18 mouse cellular contexts compared by ENCODE assay signal in the genomic region with DNA sequence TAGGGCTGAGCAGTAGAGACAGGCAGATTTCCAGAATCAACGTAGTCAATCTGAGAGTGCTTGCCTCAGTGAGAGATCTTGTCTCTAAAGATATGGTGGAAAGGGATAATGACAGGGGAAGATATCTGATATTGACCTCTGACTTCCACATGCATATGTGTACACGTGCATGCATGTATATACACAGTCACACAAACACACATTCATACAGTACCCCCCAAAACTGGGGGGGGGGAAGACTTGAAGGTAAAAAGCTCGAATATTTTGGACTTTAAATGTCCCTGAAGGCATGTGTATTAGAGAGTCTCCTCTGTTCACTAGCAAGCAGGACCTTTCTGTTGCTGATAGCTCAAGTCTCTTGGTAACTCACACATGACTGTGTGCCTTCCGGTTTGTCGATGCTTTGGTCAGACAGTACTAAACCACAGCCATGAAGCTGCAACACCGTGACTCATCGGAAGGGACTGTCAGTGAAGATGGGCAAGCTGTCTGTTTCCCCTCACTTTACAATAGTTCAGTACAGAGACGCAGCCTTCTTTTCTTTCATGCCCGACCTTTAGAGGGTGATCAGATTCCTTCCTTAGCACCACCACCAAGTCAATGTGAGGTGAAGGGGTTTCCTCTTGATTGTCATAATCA. TPM values are rescaled to one million over a fixed set of nuclear protein-coding genes. Genes with fewer than 3 reads are reported as not detected.
DNase-seq lines count a peak whose midpoint lies in the region; ATAC-seq lines count a peak whose summit lies in the region.
"Had no signal": no experiment of that assay in that cellular context is flagged by ENCODE, and none has a peak within 500 bp of the region (broad histone marks: within the 10 kb centered on the region; RNA-seq: fewer than 3 reads in every experiment).

No protein-coding gene starts in this region.

- no peak overlapping the region for H3K4me3 ChIP-seq in heart, embryonic 11.5 days (ENCODE audit: low read depth, low read length)
- H3K4me3 ChIP-seq: limb, embryonic 15.5 days; midbrain, embryonic 10.5 days; neural tube, embryonic 12.5 days had no signal

- no peaks in the 10 kb centered on the region for H3K36me3 ChIP-seq in heart, embryonic 11.5 days (ENCODE audit: control insufficient read depth, insufficient read depth, low read length)
- H3K36me3 ChIP-seq: limb, embryonic 15.5 days; midbrain, embryonic 10.5 days; neural tube, embryonic 12.5 days had no signal

- no peaks in the 10 kb centered on the region for H3K4me1 ChIP-seq in heart, embryonic 11.5 days (ENCODE audit: control insufficient read depth, insufficient read depth, low read length)

- peak; percentile 50 for DNase-seq in adrenal gland, postnatal 14 days
- no peak for DNase-seq in adrenal gland, adult 8-10 months
- peak; percentile 12 for DNase-seq in CD4-positive helper T cell, adult 2 months (ENCODE audit: low read depth, low spot score)
- no peak for DNase-seq in urinary bladder, postnatal 4 days (ENCODE audit: low spot score in 2 of 2)
- DNase-seq in layer of hippocampus, postnatal 36 days = no peak
- DNase-seq: embryo, embryonic 11 days; heart, adult 11 months; heart, postnatal 14 days; thymus, adult 18-20 months had no signal

- no peak overlapping the region for H3K9ac ChIP-seq in heart, embryonic 11.5 days (ENCODE audit: low read depth, low read length)
- H3K9ac ChIP-seq: limb, embryonic 15.5 days; neural tube, embryonic 12.5 days had no signal

- no peaks in the 10 kb centered on the region for H3K9me3 ChIP-seq in heart, embryonic 11.5 days (replicated peaks; ENCODE audit: control insufficient read depth, low read length)
- H3K9me3 ChIP-seq: limb, embryonic 15.5 days; midbrain, embryonic 10.5 days; neural tube, embryonic 12.5 days had no signal

- WGBS in heart, embryonic 11.5 days (ENCODE audit: insufficient replicate concordance) = 69% methylated on average over 9 of the region's 9 CpGs

- no peaks in the 10 kb centered on the region for H3K27me3 ChIP-seq in heart, embryonic 11.5 days (ENCODE audit: control insufficient read depth, insufficient read depth, low read length)
- H3K27me3 ChIP-seq: limb, embryonic 15.5 days; neural tube, embryonic 12.5 days had no signal

- H3K27ac ChIP-seq in heart, embryonic 11.5 days (ENCODE audit: low read depth, low read length) = no peak overlapping the region
- H3K27ac ChIP-seq: limb, embryonic 15.5 days; midbrain, embryonic 10.5 days; neural tube, embryonic 12.5 days had no signal

- peak; percentile 86 for ATAC-seq in common myeloid progenitor, adult 5-6 weeks (replicated peaks; ENCODE audit: low read depth, poor library complexity, severe bottlenecking)
- peak; percentile 88 for ATAC-seq in megakaryocyte progenitor cell, adult 5-6 weeks (replicated peaks; ENCODE audit: poor library complexity)
- no peak for ATAC-seq in heart, embryonic 11.5 days (replicated peaks; ENCODE audit: insufficient number of reproducible peaks, low FRiP score, low TSS enrichment)
- ATAC-seq: intestine, embryonic 16.5 days had no signal

- no peak overlapping the region for H3K4me2 ChIP-seq in heart, embryonic 11.5 days
- H3K4me2 ChIP-seq: limb, embryonic 15.5 days; neural tube, embryonic 12.5 days had no signal

RNA-seq across cellular contexts. Expression of a gene that starts 37.2 kb away (rescaled TPM):
- total RNA-seq in adrenal gland, postnatal 14 days (2021) = not detected in 2 replicates
- not detected for total RNA-seq in adrenal gland, adult 8-10 months (2022)
- not detected in 2 replicates for total RNA-seq in common myeloid progenitor, adult 5-6 weeks (2017)
- not detected in 2 replicates for total RNA-seq in megakaryocyte progenitor cell, adult 5-6 weeks (2015)
- not detected in 2 replicates for total RNA-seq in megakaryocyte progenitor cell, adult 5-6 weeks (2017)
- polyA plus RNA-seq in heart, embryonic 11.5 days (2014; fragmentation: Nextera tagmentation; extraction: Ambion mirVana) = not detected in 2 replicates
- not detected for total RNA-seq in layer of hippocampus, postnatal 36 days (2021)
- total RNA-seq: heart, postnatal 14 days; layer of hippocampus, adult 18-20 months had no signal
- polyA plus RNA-seq: frontal cortex, adult 2 months; intestine, embryonic 16.5 days; limb, embryonic 15.5 days; midbrain, embryonic 10.5 days; neural tube, embryonic 12.5 days had no signal

RNA-seq across cellular contexts. Expression of a gene that starts 58.3 kb away (rescaled TPM):
- total RNA-seq in adrenal gland, postnatal 14 days (2021) = 189 and 194 TPM in 2 replicates
- total RNA-seq in adrenal gland, adult 8-10 months (2022) = 100 to 1,000 TPM; 186 to 218 (median 200) TPM
- total RNA-seq in common myeloid progenitor, adult 5-6 weeks (2017) = 196 and 236 TPM in 2 replicates
- 95.3 and 110 TPM in 2 replicates for total RNA-seq in megakaryocyte progenitor cell, adult 5-6 weeks (2015)
- 163 and 183 TPM in 2 replicates for total RNA-seq in megakaryocyte progenitor cell, adult 5-6 weeks (2017)
- polyA plus RNA-seq in heart, embryonic 11.5 days (2014; fragmentation: Nextera tagmentation; extraction: Ambion mirVana) = 42.9 and 63.5 TPM in 2 replicates
- total RNA-seq in layer of hippocampus, postnatal 36 days (2021) = 10 to 100 TPM; 66.5 to 67.0 TPM

RNA-seq across cellular contexts. Expression of a gene that starts 58.6 kb away (rescaled TPM):
- not detected in 2 replicates for total RNA-seq in adrenal gland, postnatal 14 days (2021)
- total RNA-seq in adrenal gland, adult 8-10 months (2022) = not detected
- total RNA-seq in common myeloid progenitor, adult 5-6 weeks (2017) = not detected in 2 replicates
- 0.34 TPM in 1 of 2 replicates, not detected in the other for total RNA-seq in megakaryocyte progenitor cell, adult 5-6 weeks (2015)
- total RNA-seq in megakaryocyte progenitor cell, adult 5-6 weeks (2017) = not detected in 2 replicates
- 0.34 and 0.49 TPM in 2 replicates for polyA plus RNA-seq in heart, embryonic 11.5 days (2014; fragmentation: Nextera tagmentation; extraction: Ambion mirVana)
- total RNA-seq in layer of hippocampus, postnatal 36 days (2021) = not detected
- total RNA-seq: heart, postnatal 14 days; layer of hippocampus, adult 18-20 months had no signal
- polyA plus RNA-seq: intestine, embryonic 16.5 days; neural tube, embryonic 12.5 days had no signal

Comparison
In these comparisons a context has a peak if more than half of its experiments do, and no peak if none do; other contexts are left out.
1. DNase-seq: peak in adrenal gland, postnatal 14 days (single experiment) and CD4-positive helper T cell, adult 2 months (single experiment); none in adrenal gland, adult 8-10 months (single experiment), urinary bladder, postnatal 4 days (0 of 2) and layer of hippocampus, postnatal 36 days (0 of 2).